Mouse (Mus musculus) adrenal gland, adult 2 months (tissue): ENCODE measurements around the gene Celf3. TPM values are rescaled to one million over a fixed set of nuclear protein-coding genes. Genes with fewer than 3 reads are reported as not detected.

Experiments used
- DNase-seq: peaks from one replicate; pipeline ENCODE4 v3.0.0; 2021
- long read RNA-seq: library from polyadenylated mRNA; stranded (forward); transcript quantifications from one replicate; pipeline ENCODE4 v2.0.0, GENCODE M21; 2021
- polyA plus RNA-seq: library from polyadenylated mRNA; depleted of rRNA; stranded (reverse); fragments of >200 nt; gene quantifications from 2 replicates; pipeline ENCODE4 v1.2.3, GENCODE M21; 2012; rRNA removed
- total RNA-seq, 2 experiments: library from RNA; stranded (reverse); gene quantifications; 2 replicates each; pipeline ENCODE4 v1.2.3; 2021

Celf3 gene
- 10 to 100 TPM; 17.6 to 27.7 TPM for total RNA-seq
- 62.2 and 77.6 TPM in 2 replicates for polyA plus RNA-seq
- long read RNA-seq, partial matches to known transcripts, result 0 of 2 reads
- long read RNA-seq, other reads (novel, unspliced or antisense), result 2 of 2 reads

GRCm38 (mm10) chr3:94477981-94478422 is at the start of gene Celf3:
Gene Celf3, plus strand, starts transcription at chr3:94478295.
- DNase-seq, result no peak

GRCm38 (mm10) chr3:94430980-94431379 is 47.1 kb upstream of the Celf3 start:
- DNase-seq, result no peak

- no peak for DNase-seq
These were observed 43.8 kb upstream of the Celf3 start for GRCm38 (mm10) chr3:94434305-94434704.

- DNase-seq, result no peak
These were observed 41.7 kb upstream of the Celf3 start for GRCm38 (mm10) chr3:94436420-94436819.

- no peak for DNase-seq
These were observed 36.9 kb upstream of the Celf3 start for GRCm38 (mm10) chr3:94441182-94441581.

- DNase-seq, result peak; percentile 95
These were observed 35.0 kb upstream of the Celf3 start, which contains the start of gene Mrpl9 for GRCm38 (mm10) chr3:94442951-94443596. Gene Mrpl9, plus strand, starts transcription at chr3:94443318.

- DNase-seq, result no peak
These were observed 34.5 kb upstream of the Celf3 start, which contains the start of gene Oaz3 for GRCm38 (mm10) chr3:94443597-94443964. Gene Oaz3, minus strand, starts transcription at chr3:94443915.

- DNase-seq, result no peak
These were observed 28.7 kb upstream of the Celf3 start for GRCm38 (mm10) chr3:94449377-94449776.

GRCm38 (mm10) chr3:94456529-94457000 is 21.5 kb upstream of the Celf3 start:
- peak; percentile 89 for DNase-seq

GRCm38 (mm10) chr3:94457055-94457454 is 21.0 kb upstream of the Celf3 start:
- no peak for DNase-seq

- DNase-seq, result no peak
These were observed 18.3 kb upstream of the Celf3 start for GRCm38 (mm10) chr3:94459834-94460233.

GRCm38 (mm10) chr3:94463926-94464578 is 14.0 kb upstream of the Celf3 start:
- no peak for DNase-seq

GRCm38 (mm10) chr3:94465632-94466430 is 12.3 kb upstream of the Celf3 start:
- no peak for DNase-seq

GRCm38 (mm10) chr3:94468931-94469330 is 9.2 kb upstream of the Celf3 start:
- DNase-seq, result no peak

GRCm38 (mm10) chr3:94472447-94473114 is 5.5 kb upstream of the Celf3 start:
- DNase-seq, result peak; percentile 36

GRCm38 (mm10) chr3:94473115-94473505 is 5.0 kb upstream of the Celf3 start:
- no peak for DNase-seq

- DNase-seq, result no peak
These were observed 4.4 kb upstream of the Celf3 start for GRCm38 (mm10) chr3:94473567-94474232.

- no peak for DNase-seq
These were observed 1.6 kb upstream of the Celf3 start for GRCm38 (mm10) chr3:94476301-94477035.

GRCm38 (mm10) chr3:94477444-94477843 is 651 bp upstream of the Celf3 start:
- DNase-seq, result no peak

GRCm38 (mm10) chr3:94478591-94479169 is 585 bp downstream of the Celf3 start:
- DNase-seq, result no peak
